Mouse (Mus musculus) ES-E14 (cell line): ENCODE data around the gene Ppm1l. TPM values are rescaled to one million over a fixed set of nuclear protein-coding genes. Genes with fewer than 3 reads are reported as not detected.
A peak's percentile ranks its signal among the peaks of the same experiment; 100 is the strongest.

ENCODE experiments used
- DNase-seq: peaks from one replicate; pipeline ENCODE4 v3.0.0-alpha.2; 2013; ENCODE audit warnings: low read depth, low spot score
- H3K27ac ChIP-seq: 2 replicates; pipeline ENCODE4 v1.5.1; 2012; ENCODE audit warnings: low read depth, mild to moderate bottlenecking, low read length, moderate library complexity, mixed read lengths; ENCODE audit not compliant: poor library complexity, insufficient read depth, severe bottlenecking
- H3K36me3 ChIP-seq: 2 replicates; pipeline ENCODE4 v1.6.1; 2012; ENCODE audit warnings: mild to moderate bottlenecking, low read length, moderate library complexity, mixed read lengths; ENCODE audit not compliant: control insufficient read depth, poor library complexity, insufficient read depth, severe bottlenecking
- H3K4me1 ChIP-seq, 2 experiments: fragments of 150-350 bp in 1 of 2; sonication (generic) in 1 of 2; 2 replicates each; pipeline ENCODE4 v1.6.1; 2012; ENCODE audit warnings: low read length in 2 of 2, mild to moderate bottlenecking in 1 of 2, mixed read lengths in 1 of 2; ENCODE audit not compliant: control insufficient read depth in 2 of 2, insufficient read depth in 2 of 2, poor library complexity in 1 of 2
- H3K4me3 ChIP-seq, 2 experiments: fragments of 150-350 bp in 1 of 2; sonication (generic) in 1 of 2; 2 replicates each; pipeline ENCODE4 v1.5.1; 2012; ENCODE audit warnings: low read length in 2 of 2, low read depth in 1 of 2, mild to moderate bottlenecking in 1 of 2, mixed read lengths in 1 of 2; ENCODE audit not compliant: insufficient read depth in 1 of 2, poor library complexity in 1 of 2, severe bottlenecking in 1 of 2
- H3K9ac ChIP-seq: 2 replicates; pipeline ENCODE4 v1.6.1; 2012; ENCODE audit warnings: low read depth, mild to moderate bottlenecking, low read length, mixed read lengths; ENCODE audit not compliant: poor library complexity, insufficient read depth, severe bottlenecking
- H3K9me3 ChIP-seq: fragments of 150-350 bp; sonication (generic); 2 replicates; pipeline ENCODE4 v1.6.1; 2012; ENCODE audit warnings: low read depth, mild to moderate bottlenecking, low read length; ENCODE audit not compliant: control insufficient read depth, insufficient read depth
- CHD2 ChIP-seq: IDR thresholded peaks from 2 replicates; pipeline ENCODE4 v1.6.1; 2014; ENCODE audit warnings: mild to moderate bottlenecking, low read depth, low read length, inconsistent platforms
- HCFC1 ChIP-seq: IDR thresholded peaks from 2 replicates; pipeline ENCODE4 v1.6.1; 2012; ENCODE audit warnings: low read length, inconsistent platforms, borderline replicate concordance; ENCODE audit not compliant: insufficient read depth
- MAFK ChIP-seq: IDR thresholded peaks from 2 replicates; pipeline ENCODE4 v1.6.1; 2014; ENCODE audit warnings: mild to moderate bottlenecking, low read depth, low read length, inconsistent platforms; ENCODE audit not compliant: insufficient read depth
- ZC3H11A ChIP-seq: IDR thresholded peaks from 2 replicates; pipeline ENCODE4 v1.6.1; 2012; ENCODE audit warnings: low read depth, mild to moderate bottlenecking, inconsistent platforms, low read length, borderline replicate concordance
- ZNF384 ChIP-seq: IDR thresholded peaks from 2 replicates; pipeline ENCODE4 v1.6.1; 2012; ENCODE audit warnings: low read depth, low read length, inconsistent platforms
- in situ Hi-C, 2 experiments: fragments of 600-800 bp; cut with MboI; formaldehyde crosslinking; loops; one replicate each; pipeline ENCODE4 v1.15.1; 2025; ENCODE audit warnings: low sequenced_read_pairs in 2 of 2, inconsistent platforms in 1 of 2; ENCODE audit not compliant: unreplicated experiment in 2 of 2
- total RNA-seq: library from RNA; depleted of rRNA; stranded (reverse); fragments of 300-350 nt; gene quantifications from 2 replicates; pipeline ENCODE4 v1.2.3, GENCODE M21; 2012

The Ppm1l gene
- total RNA-seq, 1 experiment: 5.6 TPM

GRCm38 (mm10) chr3:69449041-69449440 lies 132.4 kb downstream of the Ppm1l start:
- H3K9ac ChIP-seq: no peak overlapping the region
- in situ Hi-C loops: no loop called here
- no peak overlapping the region for H3K27ac ChIP-seq
- H3K9me3 ChIP-seq: no peaks in the 10 kb centered on the region
- H3K36me3 ChIP-seq: no peaks in the 10 kb centered on the region
- no peak for TF ChIP-seq MAFK
- TF ChIP-seq ZC3H11A: no peak
- no peak for TF ChIP-seq HCFC1
- H3K4me1 ChIP-seq: no peaks in the 10 kb centered on the region
- no peak for DNase-seq
- no peak overlapping the region for H3K4me3 ChIP-seq

GRCm38 (mm10) chr3:69454330-69454729 lies 137.7 kb downstream of the Ppm1l start:
- DNase-seq: peak; percentile 3
- TF ChIP-seq ZNF384 (no peak), ZC3H11A (0 out of 2 replicates have a peak, but pooled peaks have one; percentile 20), CHD2 (no peak), MAFK (no peak), HCFC1 (no peak)
- H3K9me3 ChIP-seq: no peaks in the 10 kb centered on the region
- no peak overlapping the region for H3K9ac ChIP-seq
- no peak overlapping the region for H3K27ac ChIP-seq
- no peaks in the 10 kb centered on the region for H3K4me1 ChIP-seq
- H3K36me3 ChIP-seq: no peaks in the 10 kb centered on the region
- in situ Hi-C loops: no loop called here
- H3K4me3 ChIP-seq: no peak overlapping the region

GRCm38 (mm10) chr3:69456071-69456470 lies 139.4 kb downstream of the Ppm1l start:
- H3K36me3 ChIP-seq: no peaks in the 10 kb centered on the region
- no peaks in the 10 kb centered on the region for H3K9me3 ChIP-seq
- in situ Hi-C loops: no loop called here
- H3K9ac ChIP-seq: no peak overlapping the region
- DNase-seq: no peak
- H3K4me1 ChIP-seq: no peaks in the 10 kb centered on the region
- no peak overlapping the region for H3K4me3 ChIP-seq
- no peak overlapping the region for H3K27ac ChIP-seq
- TF ChIP-seq ZNF384 (no peak), CHD2 (no peak), MAFK (no peak), ZC3H11A (no peak), HCFC1 (no peak)

- H3K4me3 ChIP-seq: no peak overlapping the region
- TF ChIP-seq ZC3H11A: no peak
- TF ChIP-seq HCFC1: no peak
- TF ChIP-seq CHD2: no peak
- no peak for TF ChIP-seq MAFK
- TF ChIP-seq ZNF384: no peak
- no peak overlapping the region for H3K9ac ChIP-seq
- H3K36me3 ChIP-seq: no peaks in the 10 kb centered on the region
- no peaks in the 10 kb centered on the region for H3K4me1 ChIP-seq
- H3K9me3 ChIP-seq: no peaks in the 10 kb centered on the region
- in situ Hi-C loops: no loop called here
- no peak for DNase-seq
- H3K27ac ChIP-seq: no peak overlapping the region
Measured at GRCm38 (mm10) chr3:69458756-69459155, 142.1 kb downstream of the Ppm1l start.

- DNase-seq: no peak
Measured at GRCm38 (mm10) chr3:69461956-69462355, 145.3 kb downstream of the Ppm1l start.

More at GRCm38 (mm10) chr3:69461956-69462355, 145.3 kb downstream of the Ppm1l start:
- no peak overlapping the region for H3K27ac ChIP-seq
- H3K9me3 ChIP-seq: no peaks in the 10 kb centered on the region
- no peak overlapping the region for H3K4me3 ChIP-seq
- no peaks in the 10 kb centered on the region for H3K4me1 ChIP-seq
- in situ Hi-C loops: no loop called here
- no peaks in the 10 kb centered on the region for H3K36me3 ChIP-seq
- TF ChIP-seq CHD2 (no peak), MAFK (no peak), HCFC1 (no peak), ZNF384 (no peak), ZC3H11A (no peak)
- H3K9ac ChIP-seq: no peak overlapping the region
